Mouse (Mus musculus) Patski (cell line): Measurements from ENCODE around the gene Macrod2. TPM values are rescaled to one million over a fixed set of nuclear protein-coding genes. Genes with fewer than 3 reads are reported as not detected.

Experiments used
- ATAC-seq: fragments of 100-300 bp; one replicate; pipeline ENCODE4 v1.8.0; 2021
- CTCF ChIA-PET: fragments of 350-600 bp; sonication (Branson Sonifier 250); formaldehyde crosslinking; loops from one replicate; lab custom pipeline; 2022; ENCODE audit warnings: inconsistent platforms; lab: Charles Lee
- POLR2A ChIA-PET: fragments of 350-600 bp; sonication (Branson Sonifier 250); formaldehyde crosslinking; loops from one replicate; lab custom pipeline; 2022; ENCODE audit warnings: antibody characterized with exemption, inconsistent platforms; lab: Charles Lee
- DNase-seq: peaks from one replicate; pipeline ENCODE4 v3.0.0-alpha.2; 2011; ENCODE audit warnings: low read depth, low spot score
- H3K27me3 ChIP-seq: fragments of 371-371 bp; one replicate; pipeline ENCODE4 v1.5.1; 2021
- CTCF ChIP-seq: fragments of 100-300 bp; IDR thresholded peaks from one replicate; pipeline ENCODE4 v1.5.1; 2021
- in situ Hi-C: fragments of 300-500 bp; cut with MboI; formaldehyde crosslinking; loops from 3 replicates; pipeline ENCODE4 v1.11.1; 2018; ENCODE audit warnings: low pct_unique_long_range_greater_than_20kb, mixed read lengths
- polyA plus RNA-seq: library from polyadenylated mRNA; unstranded; gene quantifications from one replicate; pipeline ENCODE4 v1.2.3, GENCODE M21; 2021

Gene Macrod2
- polyA plus RNA-seq, 1 experiment from 2014 or later: 5.1 TPM

GRCm38 (mm10) chr2:141587290-141587689, 1192.2 kb downstream of the Macrod2 start:
- CTCF ChIA-PET: no interaction called here
- in situ Hi-C loops: no loop called here
- POLR2A ChIA-PET: no interaction called here
- DNase-seq (peak; percentile 57), ATAC-seq (peak; percentile 100)
- no peaks in the 10 kb centered on the region for H3K27me3 ChIP-seq
- no peak for TF ChIP-seq CTCF

- no peak for TF ChIP-seq CTCF
- ATAC-seq: no peak
- no peak for DNase-seq
- POLR2A ChIA-PET: no interaction called here
- CTCF ChIA-PET: interaction anchor here (0.7 kb wide), 1 partner anchor 99 kb away, joined by 3 read pairs; no protein-coding TSS in a partner anchor
- in situ Hi-C loops: no loop called here
- H3K27me3 ChIP-seq: no peaks in the 10 kb centered on the region
Measured at GRCm38 (mm10) chr2:141591326-141591725, 1196.2 kb downstream of the Macrod2 start.

DNA sequence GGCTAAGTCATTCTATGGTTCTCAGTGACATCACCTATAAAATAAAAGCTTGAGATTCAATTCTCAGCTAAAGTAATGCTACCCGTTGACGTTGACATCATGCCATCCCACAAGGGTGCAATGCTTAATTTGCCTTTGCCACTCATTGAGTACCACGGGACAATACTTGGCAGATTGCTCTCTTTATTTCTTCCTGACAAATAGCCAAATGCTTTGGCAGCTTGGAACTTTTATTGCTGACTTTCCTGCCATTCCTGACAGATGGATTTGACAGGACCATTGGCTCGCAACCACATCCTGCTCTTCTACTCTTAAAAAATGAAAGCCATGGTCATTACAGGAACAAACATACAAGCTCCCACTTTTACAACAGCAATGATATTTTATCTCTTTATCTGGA, 1199.7 kb downstream of the Macrod2 start:
- ChIA-PET POLR2A (no interaction called here), CTCF (no interaction called here)
- DNase-seq (no peak), ATAC-seq (no peak)
- H3K27me3 ChIP-seq: no peaks in the 10 kb centered on the region
- no peak for TF ChIP-seq CTCF
- in situ Hi-C loops: no loop called here

- ATAC-seq (no peak), DNase-seq (no peak)
- no peak for TF ChIP-seq CTCF
- POLR2A ChIA-PET: no interaction called here
- in situ Hi-C loops: no loop called here
- H3K27me3 ChIP-seq: no peaks in the 10 kb centered on the region
- CTCF ChIA-PET: no interaction called here
Measured at GRCm38 (mm10) chr2:141617721-141618120, 1222.6 kb downstream of the Macrod2 start.

DNA sequence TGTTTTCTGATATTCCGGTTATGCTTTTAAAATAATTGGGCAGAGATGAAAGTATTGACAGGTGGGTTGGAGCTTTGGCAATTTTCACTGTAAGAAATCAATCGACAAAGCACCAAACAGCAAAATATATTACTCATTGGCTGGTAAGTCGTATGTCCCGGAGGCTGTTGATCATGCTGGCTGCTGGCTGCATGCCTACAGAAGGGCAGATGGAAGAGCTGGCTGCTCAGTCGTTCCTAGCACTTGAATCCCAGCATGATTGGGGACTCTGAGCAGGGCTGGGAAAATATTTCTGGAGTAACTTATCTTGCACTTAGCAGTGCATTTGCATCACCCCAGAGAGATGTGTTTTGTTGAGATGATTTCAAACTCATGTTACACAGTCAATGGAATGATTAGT, 1223.1 kb downstream of the Macrod2 start:
- CTCF ChIA-PET: no interaction called here
- ATAC-seq (no peak), DNase-seq (no peak)
- TF ChIP-seq CTCF: no peak
- in situ Hi-C loops: no loop called here
- no peaks in the 10 kb centered on the region for H3K27me3 ChIP-seq
- POLR2A ChIA-PET: no interaction called here

- in situ Hi-C loops: no loop called here
- ATAC-seq (no peak), DNase-seq (no peak)
- ChIA-PET POLR2A (no interaction called here), CTCF (no interaction called here)
- TF ChIP-seq CTCF: no peak
- no peaks in the 10 kb centered on the region for H3K27me3 ChIP-seq
Measured at GRCm38 (mm10) chr2:141664051-141664450, 1268.9 kb downstream of the Macrod2 start.

GRCm38 (mm10) chr2:141672814-141673213, 1277.7 kb downstream of the Macrod2 start:
- no peak for DNase-seq
- in situ Hi-C loops: no loop called here
- ChIA-PET CTCF (no interaction called here), POLR2A (no interaction called here)
- TF ChIP-seq CTCF: no peak
- H3K27me3 ChIP-seq: no peaks in the 10 kb centered on the region
- no peak for ATAC-seq

- in situ Hi-C loops: no loop called here
- TF ChIP-seq CTCF: no peak
- no peak for ATAC-seq
- CTCF ChIA-PET: no interaction called here
- DNase-seq: no peak
- H3K27me3 ChIP-seq: no peaks in the 10 kb centered on the region
- POLR2A ChIA-PET: no interaction called here
Measured at GRCm38 (mm10) chr2:141673405-141673804, 1278.3 kb downstream of the Macrod2 start.

DNA sequence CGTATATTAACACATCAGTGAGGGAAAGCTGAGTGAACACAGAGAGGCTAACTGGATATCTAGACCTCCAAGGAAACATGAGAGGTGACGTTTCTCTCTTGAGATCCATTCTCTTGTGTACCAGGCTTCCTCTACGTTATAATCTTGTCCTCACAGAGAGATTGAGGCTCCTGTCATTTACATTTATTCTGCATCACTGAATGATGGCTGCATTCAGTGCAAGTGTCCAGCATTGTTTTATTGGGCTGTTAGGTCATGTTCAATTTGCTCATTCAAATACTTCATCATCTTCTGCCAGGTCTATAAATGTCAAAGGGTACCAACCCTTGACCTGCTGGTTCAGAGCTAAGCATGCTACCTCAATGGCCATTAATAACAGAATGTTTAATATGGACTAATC, 1302.4 kb downstream of the Macrod2 start:
- ChIA-PET CTCF (no interaction called here), POLR2A (no interaction called here)
- ATAC-seq: no peak
- no peak for TF ChIP-seq CTCF
- in situ Hi-C loops: no loop called here
- no peak for DNase-seq
- H3K27me3 ChIP-seq: no peaks in the 10 kb centered on the region

- in situ Hi-C loops: no loop called here
- H3K27me3 ChIP-seq: no peaks in the 10 kb centered on the region
- no peak for TF ChIP-seq CTCF
- ChIA-PET CTCF (no interaction called here), POLR2A (no interaction called here)
- DNase-seq (no peak), ATAC-seq (no peak)
Measured at GRCm38 (mm10) chr2:141698320-141698719, 1303.2 kb downstream of the Macrod2 start.

GRCm38 (mm10) chr2:141700759-141701452, 1305.8 kb downstream of the Macrod2 start:
- CTCF ChIA-PET: no interaction called here
- no peak for DNase-seq
- POLR2A ChIA-PET: no interaction called here

DNA sequence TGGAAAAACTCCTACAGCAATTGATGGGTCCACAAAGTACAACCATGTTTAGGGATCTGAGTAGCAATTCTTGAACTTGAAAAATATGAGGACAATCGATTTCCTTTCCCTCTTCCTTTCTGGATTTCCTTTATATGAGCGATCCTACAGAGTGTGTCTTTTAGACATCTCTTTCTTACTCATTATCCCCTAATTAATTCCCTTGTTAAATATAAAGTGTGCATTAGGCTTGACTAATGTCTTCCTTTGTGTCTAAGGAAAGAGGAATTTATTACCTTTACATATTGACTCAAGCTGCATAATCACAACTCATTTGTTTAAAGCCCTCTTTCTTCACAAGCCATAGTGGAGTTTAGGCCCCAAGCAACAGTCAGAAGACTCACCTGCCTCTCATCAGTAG, 1316.7 kb downstream of the Macrod2 start:
- POLR2A ChIA-PET: no interaction called here
- no peak for DNase-seq
- H3K27me3 ChIP-seq: no peaks in the 10 kb centered on the region
- TF ChIP-seq CTCF: no peak
- no peak for ATAC-seq
- in situ Hi-C loops: no loop called here
- CTCF ChIA-PET: no interaction called here

More at GRCm38 (mm10) chr2:141700759-141701452, 1305.8 kb downstream of the Macrod2 start:
- no peaks in the 10 kb centered on the region for H3K27me3 ChIP-seq
- no peak for ATAC-seq
- in situ Hi-C loops: no loop called here
- no peak for TF ChIP-seq CTCF
